Mouse (Mus musculus) hindbrain, embryonic 10.5 days (tissue): ENCODE data around the gene Ptpdc1. TPM values are rescaled to one million over a fixed set of nuclear protein-coding genes. Genes with fewer than 3 reads are reported as not detected.

ENCODE experiments used
- DNase-seq: peaks from one replicate; pipeline ENCODE4 v3.0.0-alpha.2; 2017; ENCODE audit warnings: low spot score
- H3K27ac ChIP-seq: fragments of 300-500 bp; sonication (generic); 2 replicates; pipeline ENCODE4 v1.5.1; 2016; ENCODE audit warnings: mild to moderate bottlenecking, moderate library complexity
- H3K27me3 ChIP-seq: fragments of 300-500 bp; sonication (generic); 2 replicates; pipeline ENCODE4 v1.6.1; 2016; ENCODE audit warnings: mild to moderate bottlenecking; ENCODE audit not compliant: poor library complexity, insufficient read depth, severe bottlenecking
- H3K36me3 ChIP-seq: fragments of 300-500 bp; sonication (generic); 2 replicates; pipeline ENCODE4 v1.6.1; 2016; ENCODE audit warnings: mild to moderate bottlenecking, moderate library complexity
- H3K4me1 ChIP-seq: fragments of 300-500 bp; sonication (generic); replicated peaks from 2 replicates; pipeline ENCODE4 v1.6.1; 2016; ENCODE audit warnings: mild to moderate bottlenecking
- H3K4me3 ChIP-seq: fragments of 300-500 bp; sonication (generic); 2 replicates; pipeline ENCODE4 v1.5.1; 2016; ENCODE audit warnings: mild to moderate bottlenecking, moderate library complexity
- H3K9me3 ChIP-seq: fragments of 300-500 bp; sonication (generic); 2 replicates; pipeline ENCODE4 v1.6.1; 2016; ENCODE audit warnings: mild to moderate bottlenecking, moderate library complexity
- WGBS: fragments of 180-500 bp; shearing (Covaris S2); methylation state at CpG from one replicate; pipeline ENCODE4 v1.1.7; 2016; 5-methylcytosine and 5-hydroxymethylcytosine counted together
- polyA plus RNA-seq: library from polyadenylated mRNA; unstranded; fragments of >200 nt; fragmentation: Nextera tagmentation; extraction: Ambion mirVana; gene quantifications from 2 replicates; pipeline ENCODE4 v1.2.1, GENCODE M21; 2016

Ptpdc1 gene
- polyA plus RNA-seq, 1 experiment from 2014 or later, result 9.6 TPM

DNA sequence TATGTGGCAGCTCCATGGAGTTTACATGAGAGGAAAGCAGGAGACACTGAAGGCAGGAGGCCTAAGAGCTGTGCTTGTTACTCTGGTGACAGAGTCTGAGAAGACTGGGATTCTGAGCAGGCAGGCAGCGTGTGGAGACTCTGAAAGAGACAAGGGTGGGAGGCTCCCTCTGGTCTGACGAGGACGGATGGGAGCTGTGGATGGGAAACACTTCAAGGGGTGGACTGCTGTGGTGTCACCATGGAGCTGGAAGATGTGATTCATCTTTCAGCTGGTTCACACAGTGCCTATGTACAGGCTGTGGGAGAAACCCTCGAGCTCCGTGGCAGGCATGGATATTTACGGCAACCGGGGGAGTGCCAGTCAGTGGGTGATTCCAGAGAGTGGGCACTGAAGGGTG, 30.9 kb downstream of the Ptpdc1 start:
- no peak overlapping the region; the same call in 1 of the 2 replicates for H3K4me3 ChIP-seq
- peaks cover 26% of the 10 kb centered on the region for H3K4me1 ChIP-seq
- no peaks in the 10 kb centered on the region for H3K36me3 ChIP-seq
- no peaks in the 10 kb centered on the region for H3K27me3 ChIP-seq
- no peaks in the 10 kb centered on the region for H3K9me3 ChIP-seq
- WGBS, result 55% methylated on average over 7 of the region's 7 CpGs
- DNase-seq, result peak; percentile 11
- peak overlapping the region; percentile 75 for H3K27ac ChIP-seq

DNA sequence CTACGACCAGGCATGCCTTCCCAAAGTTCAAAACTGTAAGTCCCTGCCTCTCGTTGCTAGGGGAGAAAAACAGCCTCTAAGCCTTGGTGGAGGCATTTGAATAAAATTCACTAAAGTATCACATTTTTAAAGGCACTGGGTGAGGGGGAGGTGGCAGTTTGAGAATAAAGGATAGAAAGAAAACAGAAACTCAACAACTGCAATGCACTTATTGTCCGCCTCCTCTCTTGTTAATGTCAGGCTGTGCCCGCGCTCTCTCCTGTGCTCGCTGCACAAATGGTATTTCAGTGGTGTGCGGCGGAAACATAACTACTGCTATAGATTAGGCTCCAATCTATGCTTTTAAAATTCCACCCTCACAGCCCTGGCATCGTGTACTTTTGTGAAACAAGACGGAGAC, 31.4 kb downstream of the Ptpdc1 start:
- DNase-seq, result peak; percentile 10
- no peak overlapping the region; the same call in 1 of the 2 replicates for H3K4me3 ChIP-seq
- no peaks in the 10 kb centered on the region for H3K36me3 ChIP-seq
- H3K27me3 ChIP-seq, result no peaks in the 10 kb centered on the region
- no peaks in the 10 kb centered on the region for H3K9me3 ChIP-seq
- H3K4me1 ChIP-seq, result peaks cover 26% of the 10 kb centered on the region
- H3K27ac ChIP-seq, result peak overlapping the region; percentile 75
- 50% methylated on average over 10 of the region's 10 CpGs for WGBS

DNA sequence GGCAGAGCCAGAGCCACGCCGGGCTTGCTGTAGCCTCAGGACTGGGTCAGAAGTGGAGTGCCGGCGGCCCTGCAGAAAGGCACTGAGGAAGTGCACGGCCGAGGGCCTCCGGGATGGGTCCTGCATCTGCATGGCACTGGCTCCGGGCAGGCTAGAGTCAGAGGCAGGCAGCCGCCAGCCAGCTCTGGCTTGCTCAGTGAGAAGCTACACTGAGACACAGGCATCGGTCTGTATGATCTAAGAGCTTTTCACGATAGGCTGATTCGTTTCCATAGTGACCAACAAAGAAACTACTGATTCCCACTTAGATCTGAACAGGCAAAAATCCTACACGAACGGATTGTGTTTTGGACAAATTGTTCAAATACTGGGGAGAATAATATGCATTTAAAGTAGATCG, 32.3 kb downstream of the Ptpdc1 start:
- WGBS, result 32% methylated on average over 15 of the region's 15 CpGs
- peak; percentile 46 for DNase-seq
- peak overlapping the region; percentile 83 for H3K27ac ChIP-seq

DNA sequence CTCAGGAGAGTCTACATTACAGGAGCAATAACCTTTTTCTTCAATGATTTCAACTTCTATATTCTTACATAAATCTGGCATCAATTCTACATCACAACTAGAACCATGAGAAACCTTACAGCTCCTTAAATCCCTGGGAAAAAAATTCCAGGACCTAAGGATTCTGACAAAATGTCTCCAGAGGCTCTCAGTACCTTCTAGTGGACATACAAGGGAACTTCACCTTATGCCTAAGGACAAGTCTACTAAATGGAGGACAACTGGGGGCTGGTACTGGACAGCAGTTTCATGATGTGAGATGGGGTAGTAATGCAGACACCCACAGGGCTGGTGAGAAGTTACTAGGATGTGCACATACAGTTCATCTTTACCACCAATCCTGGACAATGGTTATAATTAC, 34.7 kb downstream of the Ptpdc1 start:
- H3K27me3 ChIP-seq, result no peaks in the 10 kb centered on the region
- DNase-seq, result no peak
- no peak overlapping the region for H3K27ac ChIP-seq
- no peaks in the 10 kb centered on the region for H3K9me3 ChIP-seq
- no peak overlapping the region for H3K4me3 ChIP-seq
- H3K36me3 ChIP-seq, result peaks cover 18% of the 10 kb centered on the region
- H3K4me1 ChIP-seq, result peaks cover 26% of the 10 kb centered on the region

More for the DNA sequence above, 32.3 kb downstream of the Ptpdc1 start:
- no peaks in the 10 kb centered on the region for H3K9me3 ChIP-seq
- no peaks in the 10 kb centered on the region for H3K36me3 ChIP-seq
- H3K27me3 ChIP-seq, result no peaks in the 10 kb centered on the region
- peak overlapping the region; percentile 32 for H3K4me3 ChIP-seq
- peaks cover 26% of the 10 kb centered on the region for H3K4me1 ChIP-seq

DNA sequence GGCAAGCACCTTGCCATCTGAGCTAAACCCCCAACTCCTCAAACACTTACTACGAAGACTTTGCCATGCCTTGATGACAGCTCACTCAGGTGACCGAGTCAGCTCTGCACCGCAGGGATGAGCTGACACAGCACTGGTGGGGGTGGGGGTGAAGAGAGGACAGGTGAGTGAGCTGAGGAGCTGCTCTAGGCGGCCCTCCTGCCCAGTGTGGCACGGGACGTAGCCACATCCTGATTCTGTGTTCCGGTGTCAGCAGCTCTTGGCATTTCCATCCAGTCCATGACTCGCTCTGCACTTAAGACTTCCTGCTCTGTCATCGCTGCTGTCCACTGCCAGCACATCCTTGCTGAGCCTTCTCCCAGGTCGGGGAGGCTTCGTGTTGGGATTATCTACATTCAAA, 38.1 kb downstream of the Ptpdc1 start:
- Histone ChIP-seq H3K27me3 (no peaks in the 10 kb centered on the region), H3K9me3 (no peaks in the 10 kb centered on the region), H3K27ac (no peak overlapping the region), H3K36me3 (peaks cover 28% of the 10 kb centered on the region), H3K4me3 (no peak overlapping the region), H3K4me1 (no peaks in the 10 kb centered on the region)
- no peak for DNase-seq
- WGBS, result 93% methylated on average over 11 of the region's 11 CpGs

DNA sequence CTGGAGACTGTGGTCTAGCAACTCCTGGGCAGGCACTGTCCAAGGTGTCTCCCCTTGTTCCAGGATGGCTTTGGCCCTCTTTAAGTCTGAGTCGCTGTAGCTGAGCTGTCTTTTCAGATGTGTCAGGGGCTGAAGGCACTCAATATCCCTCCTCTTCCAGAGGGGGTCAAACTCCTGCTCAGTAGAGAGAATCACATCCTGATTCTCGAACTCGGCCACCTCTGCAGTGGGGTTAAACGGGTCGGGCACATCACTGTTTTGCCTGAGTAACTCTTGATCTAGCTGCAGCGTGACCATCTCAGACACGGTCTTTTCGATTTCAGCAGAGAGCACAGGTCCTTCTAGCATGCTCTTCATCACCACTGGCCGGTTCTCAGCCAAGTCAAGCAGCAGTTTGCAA, 39.0 kb downstream of the Ptpdc1 start:
- no peak for DNase-seq
- Histone ChIP-seq H3K36me3 (peaks cover 29% of the 10 kb centered on the region), H3K4me1 (no peaks in the 10 kb centered on the region), H3K9me3 (no peaks in the 10 kb centered on the region), H3K27ac (no peak overlapping the region), H3K4me3 (no peak overlapping the region), H3K27me3 (no peaks in the 10 kb centered on the region)
- 88% methylated on average over 9 of the region's 9 CpGs for WGBS

DNA sequence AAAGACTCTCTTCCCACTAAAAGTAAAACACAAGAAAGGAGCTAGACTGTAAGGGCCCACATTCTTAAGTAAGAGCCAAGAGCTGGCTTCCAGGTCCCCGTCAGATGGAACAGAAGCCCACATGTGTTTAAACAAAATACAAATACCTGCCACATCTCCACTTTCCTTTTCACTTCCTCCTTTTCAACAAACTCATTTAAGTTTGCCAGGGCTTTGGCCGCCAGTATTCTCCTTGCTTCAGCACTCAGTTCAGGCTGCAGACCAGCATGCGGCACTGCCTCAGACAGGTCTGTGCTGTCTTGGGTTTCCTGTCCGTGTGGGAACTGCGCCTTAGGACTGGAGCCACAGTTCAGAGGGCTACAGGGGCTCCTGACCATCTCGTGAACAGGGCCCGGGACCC, 39.7 kb downstream of the Ptpdc1 start:
- H3K4me3 ChIP-seq, result no peak overlapping the region
- H3K36me3 ChIP-seq, result peaks cover 29% of the 10 kb centered on the region
- H3K27ac ChIP-seq, result no peak overlapping the region
- H3K27me3 ChIP-seq, result no peaks in the 10 kb centered on the region
- H3K4me1 ChIP-seq, result no peaks in the 10 kb centered on the region
- 85% methylated on average over 7 of the region's 7 CpGs for WGBS
- no peaks in the 10 kb centered on the region for H3K9me3 ChIP-seq
- DNase-seq, result no peak

DNA sequence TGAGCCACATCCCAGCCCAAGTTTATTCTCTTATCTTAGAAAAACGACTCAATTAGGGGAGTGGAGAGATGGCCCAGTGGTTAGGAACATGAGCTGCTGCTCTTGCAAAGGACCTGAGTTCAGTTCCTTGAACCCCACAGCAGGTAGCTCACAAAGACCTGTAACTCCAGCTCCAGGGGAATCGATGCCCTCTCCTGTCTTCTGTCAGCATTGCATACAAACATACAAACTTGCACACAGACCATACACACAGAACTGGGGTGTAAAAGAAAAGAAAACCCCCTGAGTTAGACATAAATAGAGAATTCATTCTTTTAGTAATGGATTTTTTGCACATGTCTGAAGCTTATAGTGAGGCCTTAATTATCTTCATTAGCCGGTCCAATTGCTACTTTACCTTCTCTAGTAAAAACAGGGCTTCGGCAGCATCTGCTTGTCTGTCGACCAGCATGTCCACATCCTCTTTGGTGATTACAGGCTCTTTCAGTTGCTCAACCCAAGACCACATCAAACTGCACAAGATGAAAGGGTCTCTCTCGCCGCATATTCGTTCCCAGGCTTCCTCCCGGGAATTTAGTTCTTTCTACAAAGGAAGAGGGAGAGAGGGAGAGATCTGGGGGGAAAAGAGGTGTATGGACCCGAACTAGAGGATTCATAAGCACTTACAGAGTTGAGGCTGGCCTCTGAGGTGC, 42.6 kb downstream of the Ptpdc1 start:
- H3K9me3 ChIP-seq, result no peaks in the 10 kb centered on the region
- H3K27me3 ChIP-seq, result no peaks in the 10 kb centered on the region
- peaks cover 29% of the 10 kb centered on the region for H3K36me3 ChIP-seq
- no peak overlapping the region for H3K27ac ChIP-seq
- H3K4me1 ChIP-seq, result peaks cover 6% of the 10 kb centered on the region
- WGBS, result 73% methylated on average over 10 of the region's 10 CpGs
- no peak for DNase-seq
- no peak overlapping the region for H3K4me3 ChIP-seq

DNA sequence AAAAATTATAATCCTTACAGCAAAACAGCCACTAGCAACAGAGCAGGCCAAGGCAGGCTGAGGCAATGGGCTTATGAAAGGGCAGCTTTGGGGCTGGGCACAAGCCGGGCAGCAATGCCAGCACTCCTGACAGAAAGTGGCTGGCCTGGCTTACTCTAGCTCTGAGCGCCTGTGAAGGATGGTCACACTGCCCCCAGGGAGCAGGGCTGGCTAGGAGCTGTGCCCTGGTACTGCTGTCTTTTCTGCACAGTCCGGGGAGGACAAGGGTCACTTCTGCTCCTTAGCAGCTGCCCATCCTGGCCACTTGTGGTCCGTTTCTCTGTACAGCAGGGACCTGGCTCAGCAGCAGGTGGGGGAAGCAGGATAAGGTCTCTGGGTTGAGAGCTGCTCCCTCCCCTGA, 46.8 kb downstream of the Ptpdc1 start:
- H3K4me1 ChIP-seq, result peaks cover 31% of the 10 kb centered on the region
- DNase-seq, result no peak
- peaks cover 6% of the 10 kb centered on the region; the same call in 1 of the 2 replicates for H3K36me3 ChIP-seq
- no peaks in the 10 kb centered on the region for H3K27me3 ChIP-seq
- WGBS, result 68% methylated on average over 4 of the region's 4 CpGs
- H3K9me3 ChIP-seq, result no peaks in the 10 kb centered on the region
- H3K27ac ChIP-seq, result 0 out of 2 replicates have a peak overlapping the region, but pooled peaks have one; percentile 23
- H3K4me3 ChIP-seq, result no peak overlapping the region

DNA sequence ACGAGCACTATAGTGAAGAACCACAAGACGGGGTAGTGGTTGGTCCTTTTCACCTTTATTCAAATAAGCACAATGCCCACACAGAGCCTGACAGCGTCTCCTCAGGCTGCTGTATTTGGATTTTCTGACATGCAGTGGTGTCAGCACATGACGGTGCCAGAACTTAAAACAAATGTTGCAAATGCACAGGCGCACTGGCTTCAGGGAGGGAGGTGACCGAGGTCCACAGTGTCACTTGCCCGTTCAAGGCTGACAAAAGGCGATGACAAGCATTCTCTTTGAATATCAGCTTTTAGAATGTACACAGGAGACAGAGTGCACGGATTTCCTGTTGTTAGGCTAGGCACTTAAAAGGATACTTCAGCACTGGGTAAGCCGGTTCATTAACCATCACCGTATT, 47.6 kb downstream of the Ptpdc1 start:
- Histone ChIP-seq H3K4me1 (peaks cover 36% of the 10 kb centered on the region), H3K27ac (no peak overlapping the region), H3K27me3 (no peaks in the 10 kb centered on the region), H3K4me3 (no peak overlapping the region), H3K9me3 (no peaks in the 10 kb centered on the region), H3K36me3 (peaks cover 6% of the 10 kb centered on the region; the same call in 1 of the 2 replicates)
- DNase-seq, result no peak
- 62% methylated on average over 11 of the region's 11 CpGs for WGBS

DNA sequence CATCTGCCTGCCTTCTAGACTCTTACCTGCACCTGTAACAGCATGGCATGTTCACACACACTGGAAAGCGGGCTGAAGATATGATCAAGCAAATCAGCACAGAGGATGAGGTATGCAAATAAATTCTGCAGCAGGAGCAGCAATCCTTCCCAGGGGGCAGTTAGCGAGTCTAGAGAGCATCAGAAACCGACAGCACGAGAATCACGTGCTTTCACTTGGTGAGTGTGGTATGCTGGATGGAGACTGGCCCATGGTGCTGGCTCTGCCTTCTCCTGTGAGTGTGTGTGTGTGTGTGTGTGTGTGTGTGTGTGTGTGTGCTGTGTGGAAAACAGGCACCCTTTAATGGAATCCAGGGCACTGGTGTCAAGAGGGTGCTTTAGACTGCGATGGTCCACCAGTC, 48.5 kb downstream of the Ptpdc1 start:
- H3K27me3 ChIP-seq, result no peaks in the 10 kb centered on the region
- no peak overlapping the region for H3K4me3 ChIP-seq
- no peak for DNase-seq
- H3K4me1 ChIP-seq, result peaks cover 36% of the 10 kb centered on the region
- no peak overlapping the region for H3K27ac ChIP-seq
- 76% methylated on average over 6 of the region's 6 CpGs for WGBS
- H3K9me3 ChIP-seq, result no peaks in the 10 kb centered on the region
- H3K36me3 ChIP-seq, result no peaks in the 10 kb centered on the region

DNA sequence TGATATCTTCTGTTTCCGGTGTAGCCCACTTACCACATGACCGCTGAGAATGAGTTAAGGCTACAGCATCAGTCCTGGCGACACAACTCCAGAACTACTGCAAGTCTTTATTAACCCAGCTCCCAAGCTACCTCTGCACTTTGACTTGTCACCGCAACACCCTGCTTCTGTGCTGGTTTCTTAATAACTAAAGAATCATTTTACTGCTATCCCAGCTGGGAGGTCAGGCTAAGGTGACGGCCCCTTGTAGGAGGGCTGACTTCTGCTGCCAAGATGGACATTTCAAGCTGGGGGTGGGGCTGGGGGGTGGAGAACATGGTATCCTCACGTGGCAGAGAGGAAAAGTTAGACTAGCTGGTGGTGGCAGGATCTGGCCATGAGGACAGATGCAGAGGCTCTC, 50.7 kb downstream of the Ptpdc1 start:
- peak; percentile 26 for DNase-seq
- no peak overlapping the region for H3K27ac ChIP-seq
- no peaks in the 10 kb centered on the region for H3K27me3 ChIP-seq
- no peak overlapping the region for H3K4me3 ChIP-seq
- peaks cover 36% of the 10 kb centered on the region for H3K4me1 ChIP-seq
- WGBS, result 59% methylated on average over 6 of the region's 6 CpGs
- no peaks in the 10 kb centered on the region for H3K9me3 ChIP-seq
- no peaks in the 10 kb centered on the region for H3K36me3 ChIP-seq

DNA sequence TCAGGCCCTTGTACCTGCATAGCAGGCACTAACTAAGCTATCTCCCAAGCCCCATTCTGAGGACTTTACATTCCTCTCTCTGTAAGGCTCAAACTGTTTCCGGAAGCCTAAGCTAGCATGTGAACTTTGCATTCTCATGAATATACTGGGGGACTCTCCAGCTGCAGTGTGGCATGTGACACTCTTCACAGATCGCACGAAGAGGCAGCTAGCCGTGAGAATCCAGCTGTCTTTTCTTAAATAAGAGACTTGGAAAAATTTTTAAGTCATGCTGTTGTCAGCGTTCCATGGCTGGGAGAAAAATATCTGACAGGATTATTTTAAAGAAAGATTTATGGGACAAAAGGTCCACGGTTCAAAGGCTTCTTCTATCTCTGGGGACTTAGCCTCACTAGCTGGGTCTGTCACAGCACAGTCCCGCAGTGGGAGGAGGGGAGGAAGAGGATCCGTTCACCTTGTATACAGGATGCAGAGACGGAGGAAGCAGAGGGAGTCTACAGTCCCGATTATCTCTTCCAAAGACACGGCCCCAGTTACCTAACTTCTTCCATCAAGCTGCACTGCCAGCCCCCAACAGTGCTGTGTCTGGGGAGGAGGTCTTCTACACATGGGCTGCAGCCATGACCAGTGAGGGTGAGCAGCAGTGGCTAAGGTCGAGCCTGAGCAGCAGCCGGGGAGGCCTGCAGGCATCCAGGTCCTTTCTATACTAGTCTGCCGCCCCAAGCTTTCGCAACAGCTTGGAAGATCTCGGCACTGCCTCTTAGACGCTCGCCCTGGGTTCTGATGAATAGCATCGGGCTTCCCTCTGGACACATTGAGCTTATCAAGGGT, 51.7 kb downstream of the Ptpdc1 start:
- H3K27me3 ChIP-seq, result no peaks in the 10 kb centered on the region
- 57% methylated on average over 19 of the region's 19 CpGs for WGBS
- no peaks in the 10 kb centered on the region for H3K9me3 ChIP-seq
- peaks cover 35% of the 10 kb centered on the region for H3K4me1 ChIP-seq
- H3K4me3 ChIP-seq, result no peak overlapping the region
- 0 out of 2 replicates have a peak overlapping the region, but pooled peaks have one; percentile 1 for H3K27ac ChIP-seq
- no peaks in the 10 kb centered on the region for H3K36me3 ChIP-seq
- no peak for DNase-seq
